In genomic region chr11:67757373-67758167, GRCm38 (mm10) we compare ENCODE assay signal across 14 mouse cellular contexts. TPM values are rescaled to one million over a fixed set of nuclear protein-coding genes. Genes with fewer than 3 reads are reported as not detected.
DNase-seq lines count a peak whose midpoint lies in the region; ATAC-seq and TF ChIP-seq lines count a peak whose summit lies in the region.
"Had no signal": no experiment of that assay in that cellular context is flagged by ENCODE, and none has a peak within 500 bp of the region (broad histone marks: within the 10 kb centered on the region; RNA-seq: fewer than 3 reads in every experiment).

No protein-coding gene starts in this region.

- WGBS in heart, embryonic 10.5 days, result 62% methylated on average over 15 of the region's 15 CpGs
- 71% methylated on average over 15 of the region's 15 CpGs for WGBS in midbrain, postnatal 0 days
- WGBS in midbrain, embryonic 13.5 days, result 71% methylated on average over 15 of the region's 15 CpGs
- WGBS in forebrain, embryonic 13.5 days, result 77% methylated on average over 15 of the region's 15 CpGs

- in situ Hi-C loops in Patski (cut with MboI; ENCODE audit: low pct_unique_long_range_greater_than_20kb), result no loop called here

- H3K36me3 ChIP-seq in heart, embryonic 10.5 days, result no peaks in the 10 kb centered on the region
- H3K36me3 ChIP-seq in midbrain, postnatal 0 days (ENCODE audit: insufficient read depth, low read length), result no peaks in the 10 kb centered on the region
- no peaks in the 10 kb centered on the region for H3K36me3 ChIP-seq in midbrain, embryonic 13.5 days
- no peaks in the 10 kb centered on the region for H3K36me3 ChIP-seq in forebrain, embryonic 13.5 days (ENCODE audit: poor library complexity, severe bottlenecking)
- H3K36me3 ChIP-seq: hindbrain, embryonic 13.5 days had no signal

- DNase-seq in heart, adult 8-10 months (ENCODE audit: low spot score), result peak; percentile 4
- no peak for DNase-seq in heart, embryonic 10.5 days (ENCODE audit: low spot score)
- DNase-seq in midbrain, postnatal 0 days (ENCODE audit: low spot score), result no peak
- no peak for DNase-seq in Patski (ENCODE audit: low read depth, low spot score)
- peak; percentile 54 for DNase-seq in heart, postnatal 4 days
- no peak for DNase-seq in spleen, postnatal 10 days (ENCODE audit: low spot score in 2 of 2)
- DNase-seq: forebrain, postnatal 0 days had no signal

- no peak overlapping the region for H3K4me2 ChIP-seq in midbrain, postnatal 0 days (ENCODE audit: low read depth, low read length, poor library complexity, severe bottlenecking)
- H3K4me2 ChIP-seq in midbrain, embryonic 13.5 days (replicated peaks), result no peak overlapping the region
- H3K4me2 ChIP-seq in forebrain, embryonic 13.5 days, result no peak overlapping the region
- H3K4me2 ChIP-seq: hindbrain, embryonic 13.5 days had no signal

- CTCF ChIA-PET in Patski (lab: Charles Lee), result no interaction called here

- H3K27ac ChIP-seq in heart, embryonic 10.5 days, result no peak overlapping the region
- H3K27ac ChIP-seq in midbrain, postnatal 0 days (ENCODE audit: low read depth, low read length), result no peak overlapping the region
- no peak overlapping the region for H3K27ac ChIP-seq in midbrain, embryonic 13.5 days
- no peak overlapping the region for H3K27ac ChIP-seq in forebrain, embryonic 13.5 days
- H3K27ac ChIP-seq: hindbrain, embryonic 13.5 days had no signal

- H3K4me1 ChIP-seq in heart, embryonic 10.5 days, result no peaks in the 10 kb centered on the region
- no peaks in the 10 kb centered on the region for H3K4me1 ChIP-seq in midbrain, postnatal 0 days (ENCODE audit: insufficient read depth, low read length)
- no peaks in the 10 kb centered on the region for H3K4me1 ChIP-seq in midbrain, embryonic 13.5 days (replicated peaks)
- no peaks in the 10 kb centered on the region for H3K4me1 ChIP-seq in forebrain, embryonic 13.5 days
- H3K4me1 ChIP-seq: hindbrain, embryonic 13.5 days had no signal

- peak; percentile 16; the same call in 1 of the 2 replicates for TF ChIP-seq CTCF in midbrain, postnatal 0 days (IDR thresholded peaks at IDR 0.05)
- peak; percentile 29 for TF ChIP-seq CTCF in Patski (IDR thresholded peaks at IDR 0.05)

- H3K27me3 ChIP-seq in heart, embryonic 10.5 days (ENCODE audit: insufficient read depth, poor library complexity, severe bottlenecking), result peaks cover 7% of the 10 kb centered on the region; the same call in 1 of the 2 replicates
- no peaks in the 10 kb centered on the region for H3K27me3 ChIP-seq in midbrain, postnatal 0 days (ENCODE audit: insufficient read depth, low read length)
- H3K27me3 ChIP-seq in midbrain, embryonic 13.5 days, result no peaks in the 10 kb centered on the region
- H3K27me3 ChIP-seq in Patski, result peaks cover 5% of the 10 kb centered on the region
- H3K27me3 ChIP-seq in forebrain, embryonic 13.5 days, result no peaks in the 10 kb centered on the region
- H3K27me3 ChIP-seq: hindbrain, embryonic 13.5 days had no signal

- H3K9me3 ChIP-seq in heart, embryonic 10.5 days, result no peaks in the 10 kb centered on the region
- H3K9me3 ChIP-seq in midbrain, postnatal 0 days (ENCODE audit: low read length), result no peaks in the 10 kb centered on the region
- H3K9me3 ChIP-seq in midbrain, embryonic 13.5 days, result no peaks in the 10 kb centered on the region
- no peaks in the 10 kb centered on the region for H3K9me3 ChIP-seq in forebrain, embryonic 13.5 days (replicated peaks)
- H3K9me3 ChIP-seq: hindbrain, embryonic 13.5 days had no signal

- POLR2A ChIA-PET in Patski (lab: Charles Lee), result no interaction called here

- H3K9ac ChIP-seq in midbrain, postnatal 0 days (replicated peaks; ENCODE audit: low read length, poor library complexity, severe bottlenecking), result no peak overlapping the region
- H3K9ac ChIP-seq in midbrain, embryonic 13.5 days (replicated peaks), result no peak overlapping the region
- H3K9ac ChIP-seq in forebrain, embryonic 13.5 days, result no peak overlapping the region
- H3K9ac ChIP-seq: forebrain, postnatal 0 days; hindbrain, embryonic 13.5 days had no signal

- ATAC-seq in midbrain, postnatal 0 days (ENCODE audit: low FRiP score), result no peak
- ATAC-seq in midbrain, embryonic 13.5 days, result no peak
- ATAC-seq in Patski, result no peak
- ATAC-seq in forebrain, embryonic 13.5 days, result no peak
- ATAC-seq: activated CD4-positive, CD25-positive, alpha-beta regulatory T cell, adult 4 months; forebrain, postnatal 0 days had no signal

- H3K4me3 ChIP-seq in heart, embryonic 10.5 days, result no peak overlapping the region
- no peak overlapping the region for H3K4me3 ChIP-seq in midbrain, postnatal 0 days (ENCODE audit: low read depth, low read length)
- H3K4me3 ChIP-seq in midbrain, embryonic 13.5 days (replicated peaks), result no peak overlapping the region
- H3K4me3 ChIP-seq in forebrain, embryonic 13.5 days, result no peak overlapping the region
- H3K4me3 ChIP-seq: hindbrain, embryonic 13.5 days had no signal

RNA-seq across cellular contexts. Expression of gene Glp2r, which starts 13.4 kb away (rescaled TPM):
- total RNA-seq in heart, adult 8-10 months (2022), result not detected
- polyA plus RNA-seq in heart, embryonic 10.5 days (2016; fragmentation: Nextera tagmentation; extraction: Ambion mirVana), result 0.03 TPM in 1 of 2 replicates, not detected in the other
- 0.11 TPM in 1 of 2 replicates, not detected in the other for total RNA-seq in midbrain, postnatal 0 days (2014; rRNA removed)
- polyA plus RNA-seq in midbrain, postnatal 0 days (2015; fragmentation: Nextera tagmentation; extraction: Ambion mirVana), result 0.07 and 0.15 TPM in 2 replicates
- not detected in 2 replicates for polyA plus RNA-seq in midbrain, embryonic 13.5 days (2015; fragmentation: Nextera tagmentation; extraction: Ambion mirVana)
- polyA plus RNA-seq in Patski (2021), result not detected
- total RNA-seq in heart, postnatal 4 days (2021), result not detected
- polyA plus RNA-seq in forebrain, embryonic 13.5 days (2015; fragmentation: Nextera tagmentation; extraction: Ambion mirVana), result 0.05 TPM in 1 of 2 replicates, not detected in the other
- total RNA-seq: common myeloid progenitor, adult 5-6 weeks had no signal
- polyA plus RNA-seq: activated CD4-positive, CD25-positive, alpha-beta regulatory T cell, adult 4 months; hindbrain, embryonic 13.5 days; neural tube, embryonic 11.5 days had no signal

RNA-seq across cellular contexts. Expression of gene Gsg1l2, which starts 16.8 kb away (rescaled TPM):
- total RNA-seq in heart, adult 8-10 months (2022), result not detected
- not detected in 2 replicates for polyA plus RNA-seq in heart, embryonic 10.5 days (2016; fragmentation: Nextera tagmentation; extraction: Ambion mirVana)
- total RNA-seq in midbrain, postnatal 0 days (2014; rRNA removed), result not detected in 2 replicates
- not detected in 2 replicates for polyA plus RNA-seq in midbrain, postnatal 0 days (2015; fragmentation: Nextera tagmentation; extraction: Ambion mirVana)
- polyA plus RNA-seq in midbrain, embryonic 13.5 days (2015; fragmentation: Nextera tagmentation; extraction: Ambion mirVana), result not detected in 2 replicates
- polyA plus RNA-seq in Patski (2021), result not detected
- total RNA-seq in heart, postnatal 4 days (2021), result not detected
- polyA plus RNA-seq in forebrain, embryonic 13.5 days (2015; fragmentation: Nextera tagmentation; extraction: Ambion mirVana), result not detected in 2 replicates
- total RNA-seq: common myeloid progenitor, adult 5-6 weeks; forebrain, postnatal 0 days had no signal
- polyA plus RNA-seq: activated CD4-positive, CD25-positive, alpha-beta regulatory T cell, adult 4 months; forebrain, postnatal 0 days; hindbrain, embryonic 13.5 days; lung, embryonic 16.5 days; neural tube, embryonic 11.5 days had no signal

RNA-seq across cellular contexts. Expression of gene Dhrs7c, which starts 40.4 kb away (rescaled TPM):
- total RNA-seq in heart, adult 8-10 months (2022), result 100 to 1,000 TPM; 193 to 248 (median 231) TPM
- 0.26 TPM in 1 of 2 replicates, not detected in the other for polyA plus RNA-seq in heart, embryonic 10.5 days (2016; fragmentation: Nextera tagmentation; extraction: Ambion mirVana)
- total RNA-seq in midbrain, postnatal 0 days (2014; rRNA removed), result not detected in 2 replicates
- 0.23 TPM in 1 of 2 replicates, not detected in the other for polyA plus RNA-seq in midbrain, postnatal 0 days (2015; fragmentation: Nextera tagmentation; extraction: Ambion mirVana)
- not detected in 2 replicates for polyA plus RNA-seq in midbrain, embryonic 13.5 days (2015; fragmentation: Nextera tagmentation; extraction: Ambion mirVana)
- polyA plus RNA-seq in Patski (2021), result not detected
- 100 to 1,000 TPM; 130 to 156 TPM for total RNA-seq in heart, postnatal 4 days (2021)
- polyA plus RNA-seq in forebrain, embryonic 13.5 days (2015; fragmentation: Nextera tagmentation; extraction: Ambion mirVana), result not detected in 2 replicates
- total RNA-seq: common myeloid progenitor, adult 5-6 weeks had no signal
- polyA plus RNA-seq: activated CD4-positive, CD25-positive, alpha-beta regulatory T cell, adult 4 months; hindbrain, embryonic 13.5 days had no signal

Comparison
In these comparisons a context has a peak if more than half of its experiments do, and no peak if none do; other contexts are left out.
1. DNase-seq: peak in heart, adult 8-10 months (single experiment) and heart, postnatal 4 days (single experiment); none in heart, embryonic 10.5 days (single experiment), midbrain, postnatal 0 days (single experiment), Patski (single experiment) and spleen, postnatal 10 days (0 of 2).